Mouse (Mus musculus): Measurements from ENCODE around the gene Ifitm5.

DNA sequence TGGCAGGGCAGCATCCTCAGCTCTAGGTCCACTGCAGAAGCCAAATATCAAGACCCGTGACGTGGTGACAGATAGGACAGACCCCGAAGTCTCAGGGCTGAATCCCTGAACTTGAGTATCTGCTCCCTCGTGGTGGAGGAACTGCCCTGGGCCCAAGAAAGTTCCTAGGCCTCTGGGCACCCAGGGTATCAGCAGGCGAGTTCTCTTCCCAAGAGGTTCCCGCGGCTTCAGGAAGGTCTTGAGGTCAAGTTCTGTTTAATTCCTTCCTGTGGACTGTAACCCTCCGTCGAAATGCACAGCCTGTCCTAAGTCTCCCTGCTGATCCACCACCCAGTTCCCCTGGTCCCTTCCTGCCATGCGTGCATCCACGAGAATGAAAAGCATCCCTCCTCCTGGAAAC is 3.0 kb upstream of the Ifitm5 start:
- TF ChIP-seq FLI1 (IDR thresholded peaks at IDR 0.05; ENCODE audit: low read length), result no peak
- no peak for TF ChIP-seq GATA1 (IDR thresholded peaks at IDR 0.05; ENCODE audit: borderline replicate concordance, low read length)

Data from megakaryocyte, embryonic 14.5 days (primary cell).